Mouse (Mus musculus): Measurements from ENCODE around the gene Itpk1. TPM values are rescaled to one million over a fixed set of nuclear protein-coding genes. Genes with fewer than 3 reads are reported as not detected.

Itpk1 gene
- polyA plus RNA-seq, 1 experiment = 64.9 TPM

DNA sequence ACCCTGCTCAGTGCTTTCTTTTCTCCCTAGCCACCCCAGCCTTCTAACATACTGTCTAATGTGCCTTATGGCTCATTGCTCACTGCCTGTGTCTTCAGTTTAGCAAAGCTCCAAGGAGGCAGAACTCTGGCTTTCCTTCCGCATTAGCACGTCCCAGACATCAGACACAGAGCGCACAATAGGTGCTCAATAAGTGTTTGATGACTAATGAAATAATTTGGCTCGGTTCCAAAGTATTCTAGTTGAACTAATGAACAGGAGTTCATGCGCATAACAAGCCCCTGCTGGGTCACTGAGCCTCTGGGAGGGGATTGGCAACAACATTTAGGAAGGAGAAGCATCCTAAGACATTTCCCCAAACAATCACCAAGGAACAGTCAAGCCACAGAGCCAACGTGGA is 152.7 kb downstream of the Itpk1 start:
- no peak overlapping the region for H3K27ac ChIP-seq (ENCODE audit: insufficient read depth, low read length)
- peaks cover 10% of the 10 kb centered on the region; the same call in 1 of the 2 replicates for H3K4me1 ChIP-seq (ENCODE audit: control insufficient read depth, insufficient read depth, low read length)
- no peak for DNase-seq
- H3K4me3 ChIP-seq (replicated peaks; ENCODE audit: insufficient read depth, low read depth, low read length) = no peak overlapping the region
- TF ChIP-seq CTCF (IDR thresholded peaks at IDR 0.05; ENCODE audit: borderline replicate concordance, insufficient read depth, low read depth, low read length) = no peak
- no peak for TF ChIP-seq POLR2A (IDR thresholded peaks at IDR 0.05; ENCODE audit: borderline replicate concordance, insufficient read depth, low read length)
- WGBS = 33% methylated on average over 6 of the region's 6 CpGs
- H3K27me3 ChIP-seq (ENCODE audit: control insufficient read depth, insufficient read depth, low read length) = no peaks in the 10 kb centered on the region

DNA sequence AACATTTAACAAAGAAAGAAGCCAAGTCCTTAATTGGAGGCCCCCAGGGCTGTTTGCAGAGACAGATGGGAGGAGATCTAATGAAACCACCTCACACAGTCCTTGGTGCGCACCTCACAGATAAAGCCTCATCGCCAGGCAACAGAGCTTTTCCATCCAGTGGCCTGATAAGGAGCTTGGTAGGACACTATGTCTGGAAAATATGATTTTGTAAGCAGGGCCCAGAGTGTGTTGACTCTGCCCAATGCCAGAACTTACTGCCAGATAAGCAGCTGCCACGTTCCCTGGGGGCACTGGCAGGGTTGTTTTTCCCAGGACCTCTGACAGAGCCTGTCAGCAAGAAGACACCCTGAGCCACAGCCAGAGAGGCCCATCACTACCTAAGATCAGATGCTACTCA is 153.5 kb downstream of the Itpk1 start:
- H3K4me1 ChIP-seq (ENCODE audit: control insufficient read depth, insufficient read depth, low read length) = peaks cover 10% of the 10 kb centered on the region; the same call in 1 of the 2 replicates
- no peaks in the 10 kb centered on the region for H3K27me3 ChIP-seq (ENCODE audit: control insufficient read depth, insufficient read depth, low read length)
- TF ChIP-seq POLR2A (IDR thresholded peaks at IDR 0.05; ENCODE audit: borderline replicate concordance, insufficient read depth, low read length) (no peak), CTCF (IDR thresholded peaks at IDR 0.05; ENCODE audit: borderline replicate concordance, insufficient read depth, low read depth, low read length) (no peak)
- no peak overlapping the region for H3K27ac ChIP-seq (ENCODE audit: insufficient read depth, low read length)
- DNase-seq = no peak
- H3K4me3 ChIP-seq (replicated peaks; ENCODE audit: insufficient read depth, low read depth, low read length) = no peak overlapping the region
- 60% methylated on average over 3 of the region's 3 CpGs for WGBS

DNA sequence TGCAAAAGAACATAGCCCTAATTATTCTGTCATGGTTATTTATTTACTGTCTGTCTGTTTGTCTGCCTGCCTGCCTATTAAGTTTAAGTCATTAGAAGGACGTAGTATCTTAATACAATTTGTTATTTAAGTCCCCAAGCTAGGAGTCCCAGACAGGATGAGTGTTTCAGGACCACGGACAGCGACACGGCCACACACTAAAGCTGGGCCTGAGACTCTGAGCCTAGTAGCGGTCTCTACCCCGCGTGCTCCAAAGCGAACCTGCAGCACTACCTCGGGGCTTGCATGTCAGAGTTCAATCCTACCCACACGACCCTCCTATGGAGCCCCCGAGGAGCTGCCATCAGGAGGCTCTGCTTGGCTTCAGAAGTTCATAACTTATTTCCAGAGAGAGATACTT is 154.2 kb downstream of the Itpk1 start:
- no peak for TF ChIP-seq POLR2A (IDR thresholded peaks at IDR 0.05; ENCODE audit: borderline replicate concordance, insufficient read depth, low read length)
- TF ChIP-seq CTCF (IDR thresholded peaks at IDR 0.05; ENCODE audit: borderline replicate concordance, insufficient read depth, low read depth, low read length) = no peak
- no peak overlapping the region for H3K4me3 ChIP-seq (replicated peaks; ENCODE audit: insufficient read depth, low read depth, low read length)
- no peak for DNase-seq
- peaks cover 5% of the 10 kb centered on the region; the same call in 1 of the 2 replicates for H3K4me1 ChIP-seq (ENCODE audit: control insufficient read depth, insufficient read depth, low read length)
- H3K27ac ChIP-seq (ENCODE audit: insufficient read depth, low read length) = no peak overlapping the region
- 45% methylated on average over 11 of the region's 11 CpGs for WGBS
- H3K27me3 ChIP-seq (ENCODE audit: control insufficient read depth, insufficient read depth, low read length) = no peaks in the 10 kb centered on the region

- Histone ChIP-seq H3K4me1 (ENCODE audit: control insufficient read depth, insufficient read depth, low read length) (no peaks in the 10 kb centered on the region), H3K27ac (ENCODE audit: insufficient read depth, low read length) (no peak overlapping the region), H3K4me3 (replicated peaks; ENCODE audit: insufficient read depth, low read depth, low read length) (no peak overlapping the region), H3K27me3 (ENCODE audit: control insufficient read depth, insufficient read depth, low read length) (no peaks in the 10 kb centered on the region)
- no peak for DNase-seq
- TF ChIP-seq CTCF (IDR thresholded peaks at IDR 0.05; ENCODE audit: borderline replicate concordance, insufficient read depth, low read depth, low read length) (no peak), POLR2A (IDR thresholded peaks at IDR 0.05; ENCODE audit: borderline replicate concordance, insufficient read depth, low read length) (no peak)
- WGBS = 72% methylated on average over 6 of the region's 6 CpGs
Measured at GRCm38 (mm10) chr12:102545122-102545521, 159.6 kb downstream of the Itpk1 start.

GRCm38 (mm10) chr12:102541168-102541567 is 163.6 kb downstream of the Itpk1 start:
- Histone ChIP-seq H3K27ac (ENCODE audit: insufficient read depth, low read length) (no peak overlapping the region), H3K27me3 (ENCODE audit: control insufficient read depth, insufficient read depth, low read length) (no peaks in the 10 kb centered on the region), H3K4me1 (ENCODE audit: control insufficient read depth, insufficient read depth, low read length) (no peaks in the 10 kb centered on the region), H3K4me3 (replicated peaks; ENCODE audit: insufficient read depth, low read depth, low read length) (no peak overlapping the region)
- DNase-seq = no peak
- TF ChIP-seq CTCF (IDR thresholded peaks at IDR 0.05; ENCODE audit: borderline replicate concordance, insufficient read depth, low read depth, low read length) (no peak), POLR2A (IDR thresholded peaks at IDR 0.05; ENCODE audit: borderline replicate concordance, insufficient read depth, low read length) (no peak)
- WGBS = 91% methylated on average over 7 of the region's 7 CpGs

GRCm38 (mm10) chr12:102540278-102540677 is 164.5 kb downstream of the Itpk1 start:
- H3K4me3 ChIP-seq (replicated peaks; ENCODE audit: insufficient read depth, low read depth, low read length) = no peak overlapping the region
- no peak for TF ChIP-seq CTCF (IDR thresholded peaks at IDR 0.05; ENCODE audit: borderline replicate concordance, insufficient read depth, low read depth, low read length)
- TF ChIP-seq POLR2A (IDR thresholded peaks at IDR 0.05; ENCODE audit: borderline replicate concordance, insufficient read depth, low read length) = no peak
- no peak overlapping the region for H3K27ac ChIP-seq (ENCODE audit: insufficient read depth, low read length)
- WGBS = 44% methylated on average over 8 of the region's 8 CpGs
- no peaks in the 10 kb centered on the region for H3K27me3 ChIP-seq (ENCODE audit: control insufficient read depth, insufficient read depth, low read length)
- DNase-seq = no peak
- H3K4me1 ChIP-seq (ENCODE audit: control insufficient read depth, insufficient read depth, low read length) = no peaks in the 10 kb centered on the region

- no peak overlapping the region for H3K27ac ChIP-seq (ENCODE audit: insufficient read depth, low read length)
- WGBS = 56% methylated on average over 1 of the region's 1 CpGs
- H3K27me3 ChIP-seq (ENCODE audit: control insufficient read depth, insufficient read depth, low read length) = no peaks in the 10 kb centered on the region
- H3K4me3 ChIP-seq (replicated peaks; ENCODE audit: insufficient read depth, low read depth, low read length) = no peak overlapping the region
- DNase-seq = no peak
- H3K4me1 ChIP-seq (ENCODE audit: control insufficient read depth, insufficient read depth, low read length) = no peaks in the 10 kb centered on the region; the same call in 1 of the 2 replicates
- TF ChIP-seq POLR2A (IDR thresholded peaks at IDR 0.05; ENCODE audit: borderline replicate concordance, insufficient read depth, low read length) = no peak
- no peak for TF ChIP-seq CTCF (IDR thresholded peaks at IDR 0.05; ENCODE audit: borderline replicate concordance, insufficient read depth, low read depth, low read length)
Measured at GRCm38 (mm10) chr12:102535796-102536195, 168.9 kb downstream of the Itpk1 start.

DNA sequence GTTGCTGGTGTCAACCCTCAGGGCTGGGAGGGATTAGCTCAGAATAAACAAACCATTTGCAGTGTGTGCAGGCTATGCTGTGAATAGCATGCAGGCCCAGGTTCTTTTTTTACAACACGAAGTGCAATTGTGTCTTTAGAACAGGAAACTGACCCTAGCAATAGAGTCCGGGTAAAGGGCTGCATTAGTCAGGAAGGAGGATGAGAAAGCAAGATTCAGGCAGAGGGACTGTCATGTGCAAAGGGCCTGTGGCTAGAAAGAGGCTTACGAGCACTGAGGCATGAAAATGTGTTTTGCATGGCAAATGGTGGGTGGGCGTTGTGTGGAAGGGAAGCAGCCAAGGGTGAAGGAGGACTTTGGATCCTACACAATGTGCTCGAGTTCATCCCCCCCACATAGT is 176.7 kb downstream of the Itpk1 start:
- Histone ChIP-seq H3K27me3 (ENCODE audit: control insufficient read depth, insufficient read depth, low read length) (no peaks in the 10 kb centered on the region), H3K27ac (ENCODE audit: insufficient read depth, low read length) (no peak overlapping the region), H3K4me1 (ENCODE audit: control insufficient read depth, insufficient read depth, low read length) (no peaks in the 10 kb centered on the region; the same call in 1 of the 2 replicates), H3K4me3 (replicated peaks; ENCODE audit: insufficient read depth, low read depth, low read length) (no peak overlapping the region)
- TF ChIP-seq POLR2A (IDR thresholded peaks at IDR 0.05; ENCODE audit: borderline replicate concordance, insufficient read depth, low read length) = no peak
- no peak for TF ChIP-seq CTCF (IDR thresholded peaks at IDR 0.05; ENCODE audit: borderline replicate concordance, insufficient read depth, low read depth, low read length)
- DNase-seq = no peak
- 72% methylated on average over 5 of the region's 5 CpGs for WGBS

Data from cerebellum, adult 2 months (tissue).